Mouse (Mus musculus): ENCODE measurements around the gene Sapcd2. TPM values are rescaled to one million over a fixed set of nuclear protein-coding genes. Genes with fewer than 3 reads are reported as not detected.

Gene Sapcd2
- total and polyA plus RNA-seq, 2 experiments from 2014 or later, result 12.7 to 13.2 TPM

DNA sequence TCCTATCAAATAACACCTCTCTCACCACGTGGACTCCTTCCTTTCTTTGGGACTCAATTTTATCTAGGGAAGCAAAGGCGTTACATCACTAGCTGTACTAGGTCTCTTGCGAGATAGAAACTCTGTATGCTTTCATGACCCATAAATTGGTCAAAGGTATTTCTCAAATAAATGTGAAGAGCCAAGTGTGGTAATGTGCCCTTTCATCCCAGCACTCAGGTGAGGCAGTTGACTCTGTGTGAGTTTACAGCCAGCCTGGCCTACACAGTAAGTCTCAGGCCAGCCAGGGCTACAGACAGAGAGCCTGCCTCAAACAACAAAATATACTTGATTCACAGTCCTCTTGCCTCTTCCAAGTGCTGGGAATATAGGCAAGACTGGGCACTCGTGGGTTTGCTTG lies 12.3 kb upstream of the Sapcd2 start:
- ATAC-seq (no peak), DNase-seq (no peak)
- 75% methylated on average over 4 of the region's 4 CpGs for WGBS
- Histone ChIP-seq H3K4me1 (ENCODE audit: insufficient read depth) (peaks cover 11% of the 10 kb centered on the region; the same call in 1 of the 2 replicates), H3K36me3 (ENCODE audit: insufficient read depth) (no peaks in the 10 kb centered on the region), H3K9me3 (ENCODE audit: low read length) (no peaks in the 10 kb centered on the region), H3K27ac (ENCODE audit: low read depth, low read length) (no peak overlapping the region), H3K27me3 (ENCODE audit: insufficient read depth, low read length) (peaks cover 6% of the 10 kb centered on the region; the same call in 1 of the 2 replicates), H3K9ac (no peak overlapping the region), H3K4me3 (ENCODE audit: low read depth, low read length) (no peak overlapping the region), H3K4me2 (ENCODE audit: low read depth) (no peak overlapping the region)
- TF ChIP-seq CTCF (IDR thresholded peaks at IDR 0.05; ENCODE audit: low read depth), result no peak

DNA sequence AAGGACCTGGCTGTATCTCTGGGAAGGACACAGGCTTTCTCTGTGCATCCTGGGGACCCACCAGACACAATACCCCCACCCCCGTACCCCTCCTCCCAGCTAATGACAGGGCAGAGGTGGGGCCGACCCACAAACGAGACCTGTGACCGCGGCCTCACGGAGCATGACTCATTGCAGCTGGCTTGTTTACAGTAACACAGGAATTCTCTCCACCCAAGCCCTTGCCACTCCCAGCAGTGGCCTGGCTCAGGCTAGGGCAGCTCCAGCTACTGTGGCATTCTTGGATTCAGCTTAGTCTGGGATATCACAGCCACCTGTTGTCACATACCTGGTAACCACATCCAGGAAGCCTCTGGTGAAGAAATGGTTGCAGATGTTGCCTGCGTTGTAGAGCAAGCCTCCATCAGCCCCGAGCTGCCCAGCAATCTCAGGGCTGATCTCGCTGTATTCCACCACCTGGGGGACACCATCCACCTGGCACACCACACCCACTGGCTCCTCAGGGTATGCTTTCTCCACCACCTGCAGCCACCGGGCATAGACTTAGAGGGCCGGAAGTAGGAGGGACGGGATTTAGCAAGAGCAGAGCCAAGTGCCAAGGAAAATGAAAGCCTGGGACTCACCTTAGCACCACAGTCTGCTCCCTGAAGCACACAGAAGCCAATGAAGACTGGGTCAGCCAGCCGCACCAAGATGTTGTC lies 8.5 kb upstream of the Sapcd2 start:
- Histone ChIP-seq H3K27ac (ENCODE audit: low read depth, low read length) (no peak overlapping the region), H3K4me3 (ENCODE audit: low read depth, low read length) (no peak overlapping the region), H3K36me3 (ENCODE audit: insufficient read depth) (no peaks in the 10 kb centered on the region), H3K9me3 (ENCODE audit: low read length) (no peaks in the 10 kb centered on the region), H3K27me3 (ENCODE audit: insufficient read depth, low read length) (peaks cover 6% of the 10 kb centered on the region; the same call in 1 of the 2 replicates), H3K4me1 (ENCODE audit: insufficient read depth) (no peaks in the 10 kb centered on the region; the same call in 1 of the 2 replicates), H3K9ac (no peak overlapping the region), H3K4me2 (ENCODE audit: low read depth) (no peak overlapping the region)
- ATAC-seq, result no peak
- 66% methylated on average over 13 of the region's 13 CpGs for WGBS
- DNase-seq, result no peak
- no peak for TF ChIP-seq CTCF (IDR thresholded peaks at IDR 0.05; ENCODE audit: low read depth)

DNA sequence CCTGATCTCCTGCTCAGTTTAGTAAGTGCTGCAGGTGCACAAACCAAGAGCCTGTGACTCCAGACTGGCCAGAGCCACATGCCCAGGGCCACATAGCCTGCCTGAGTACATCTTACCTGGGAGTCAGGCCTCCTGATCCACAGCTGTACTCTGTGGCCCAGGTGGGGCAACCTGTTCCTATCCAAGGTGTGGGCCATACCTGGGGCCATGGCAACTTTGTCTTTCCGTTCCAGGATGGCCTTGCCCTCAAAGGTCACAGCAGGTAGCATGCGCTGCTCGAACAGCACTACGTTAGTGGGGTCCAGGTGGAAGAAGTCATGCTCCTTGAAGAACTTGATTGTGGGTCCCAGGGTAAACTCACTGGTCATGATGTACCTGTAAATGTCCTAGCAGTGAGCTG lies 7.8 kb upstream of the Sapcd2 start:
- H3K27ac ChIP-seq (ENCODE audit: low read depth, low read length), result no peak overlapping the region
- no peak overlapping the region for H3K4me3 ChIP-seq (ENCODE audit: low read depth, low read length)
- ATAC-seq (no peak), DNase-seq (no peak)
- H3K4me2 ChIP-seq (ENCODE audit: low read depth), result no peak overlapping the region
- WGBS, result 86% methylated on average over 4 of the region's 4 CpGs
- no peak overlapping the region for H3K9ac ChIP-seq
- no peaks in the 10 kb centered on the region; the same call in 1 of the 2 replicates for H3K4me1 ChIP-seq (ENCODE audit: insufficient read depth)
- H3K27me3 ChIP-seq (ENCODE audit: insufficient read depth, low read length), result peaks cover 6% of the 10 kb centered on the region; the same call in 1 of the 2 replicates
- no peak for TF ChIP-seq CTCF (IDR thresholded peaks at IDR 0.05; ENCODE audit: low read depth)
- H3K36me3 ChIP-seq (ENCODE audit: insufficient read depth), result no peaks in the 10 kb centered on the region
- no peaks in the 10 kb centered on the region for H3K9me3 ChIP-seq (ENCODE audit: low read length)

DNA sequence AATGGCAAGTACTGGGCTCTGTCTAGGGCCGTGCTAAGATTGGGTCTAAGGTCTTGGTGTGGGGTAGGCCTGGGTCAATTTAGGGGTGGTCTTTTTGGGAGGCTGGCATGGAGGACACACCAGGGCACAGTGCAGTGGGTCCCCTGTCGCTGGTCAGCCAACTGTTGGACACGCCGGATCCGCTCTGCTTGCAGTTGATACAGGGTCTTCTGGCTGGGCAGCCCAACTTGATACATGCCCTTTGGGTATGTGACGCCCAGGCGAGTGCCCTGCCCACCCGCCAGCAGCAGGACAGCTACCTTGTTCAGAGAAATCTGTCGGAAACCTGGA lies 7.4 kb upstream of the Sapcd2 start:
- H3K36me3 ChIP-seq (ENCODE audit: insufficient read depth), result no peaks in the 10 kb centered on the region
- no peak for DNase-seq
- peak overlapping the region; percentile 54 for H3K4me3 ChIP-seq (ENCODE audit: low read depth, low read length)
- TF ChIP-seq CTCF (IDR thresholded peaks at IDR 0.05; ENCODE audit: low read depth), result no peak
- no peaks in the 10 kb centered on the region for H3K9me3 ChIP-seq (ENCODE audit: low read length)
- H3K27me3 ChIP-seq (ENCODE audit: insufficient read depth, low read length), result peaks cover 6% of the 10 kb centered on the region; the same call in 1 of the 2 replicates
- peak overlapping the region; percentile 58; the same call in 1 of the 2 replicates for H3K9ac ChIP-seq
- H3K4me1 ChIP-seq (ENCODE audit: insufficient read depth), result no peaks in the 10 kb centered on the region; the same call in 1 of the 2 replicates
- H3K27ac ChIP-seq (ENCODE audit: low read depth, low read length), result no peak overlapping the region
- ATAC-seq, result no peak
- H3K4me2 ChIP-seq (ENCODE audit: low read depth), result peak overlapping the region; percentile 99
- 35% methylated on average over 9 of the region's 9 CpGs for WGBS

DNA sequence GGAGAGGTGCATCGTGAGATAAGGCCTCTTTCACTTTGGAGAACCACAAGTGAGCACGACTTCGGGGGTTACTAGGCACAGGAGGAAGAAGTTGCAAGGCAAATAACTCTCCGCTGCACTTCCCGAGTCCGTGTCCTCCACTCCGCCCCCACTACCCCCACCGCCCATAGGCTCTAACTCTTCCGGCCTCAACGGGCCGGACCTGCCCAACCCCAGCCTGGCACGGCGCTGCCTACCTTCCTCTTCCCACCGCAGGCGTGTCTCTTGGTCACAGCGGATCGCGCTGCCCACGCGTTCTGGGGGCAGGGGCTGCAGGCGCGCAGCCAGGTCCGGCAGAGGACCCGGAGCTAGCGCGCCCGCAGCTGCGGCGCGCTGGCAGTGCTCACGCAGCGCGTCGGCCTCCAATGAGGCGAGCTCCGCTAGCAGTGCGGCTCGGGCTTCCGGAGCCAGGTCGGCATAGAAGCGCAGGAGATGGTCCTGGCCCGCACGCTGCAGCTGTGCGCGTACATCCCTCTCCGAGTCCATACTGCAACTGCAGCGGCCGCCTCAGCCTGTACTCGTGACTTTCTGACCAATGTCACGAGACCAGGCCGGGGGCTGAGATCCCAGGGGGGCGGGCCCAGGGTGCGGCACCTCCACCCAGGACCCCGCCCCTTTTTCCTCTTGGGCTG lies 6.9 kb upstream of the Sapcd2 start, which contains the start of gene Uap1l1:
Gene Uap1l1, minus strand, starts transcription at position 592 of the 671 bp plus-strand sequence.
- H3K27me3 ChIP-seq (ENCODE audit: insufficient read depth, low read length), result peaks cover 6% of the 10 kb centered on the region; the same call in 1 of the 2 replicates
- TF ChIP-seq CTCF (IDR thresholded peaks at IDR 0.05; ENCODE audit: low read depth), result no peak
- peak within 1 kb of the TSS; percentile 99 for H3K4me2 ChIP-seq (ENCODE audit: low read depth)
- H3K9ac ChIP-seq, result peak within 1 kb of the TSS; percentile 58
- ATAC-seq, result peak; percentile 86
- H3K4me1 ChIP-seq (ENCODE audit: insufficient read depth), result no peaks in the 10 kb centered on the region; the same call in 1 of the 2 replicates
- DNase-seq, result peak; percentile 54
- no peaks in the 10 kb centered on the region for H3K9me3 ChIP-seq (ENCODE audit: low read length)
- H3K4me3 ChIP-seq (ENCODE audit: low read depth, low read length), result peak within 1 kb of the TSS; percentile 54
- H3K36me3 ChIP-seq (ENCODE audit: insufficient read depth), result no peaks in the 10 kb centered on the region
- WGBS, result 2% methylated on average over 54 of the region's 54 CpGs
- no peak within 1 kb of the TSS for H3K27ac ChIP-seq (ENCODE audit: low read depth, low read length)

DNA sequence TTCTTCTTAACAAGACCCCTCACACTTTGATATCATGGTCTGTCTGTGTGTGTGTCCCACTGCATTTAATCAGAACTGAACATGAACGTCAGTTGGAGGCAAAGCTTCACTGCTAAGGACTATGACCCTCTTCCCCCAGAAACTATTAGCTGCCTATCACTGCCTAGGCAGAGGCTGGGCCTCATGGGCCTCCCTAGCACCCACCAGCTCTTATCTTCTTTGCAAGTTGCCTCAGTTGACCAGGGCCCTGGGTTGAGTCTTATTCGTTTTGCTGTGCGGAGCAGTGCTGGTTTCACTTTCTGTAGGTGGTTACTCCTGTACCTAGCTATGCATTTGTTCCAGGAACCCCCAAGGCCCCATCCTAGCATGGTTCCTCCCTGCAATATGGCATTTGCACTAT lies 2.1 kb upstream of the Sapcd2 start:
- Histone ChIP-seq H3K36me3 (ENCODE audit: insufficient read depth) (no peaks in the 10 kb centered on the region), H3K4me1 (ENCODE audit: insufficient read depth) (no peaks in the 10 kb centered on the region; the same call in 1 of the 2 replicates), H3K4me2 (ENCODE audit: low read depth) (no peak overlapping the region), H3K27me3 (ENCODE audit: insufficient read depth, low read length) (no peaks in the 10 kb centered on the region), H3K9ac (no peak overlapping the region), H3K27ac (ENCODE audit: low read depth, low read length) (no peak overlapping the region), H3K4me3 (ENCODE audit: low read depth, low read length) (no peak overlapping the region), H3K9me3 (ENCODE audit: low read length) (no peaks in the 10 kb centered on the region)
- DNase-seq (no peak), ATAC-seq (no peak)
- TF ChIP-seq CTCF (IDR thresholded peaks at IDR 0.05; ENCODE audit: low read depth), result no peak
- WGBS, result 89% methylated on average over 3 of the region's 3 CpGs

Measured in forebrain, postnatal 0 days (tissue).